Mouse (Mus musculus) embryo, embryonic 11.5 days (tissue): ENCODE data around the gene Prph2.

Source experiments
- DNase-seq: peaks from one replicate; pipeline ENCODE4 v3.0.0-alpha.2; 2012; ENCODE audit warnings: low read depth, low spot score

Prph2 gene

DNA sequence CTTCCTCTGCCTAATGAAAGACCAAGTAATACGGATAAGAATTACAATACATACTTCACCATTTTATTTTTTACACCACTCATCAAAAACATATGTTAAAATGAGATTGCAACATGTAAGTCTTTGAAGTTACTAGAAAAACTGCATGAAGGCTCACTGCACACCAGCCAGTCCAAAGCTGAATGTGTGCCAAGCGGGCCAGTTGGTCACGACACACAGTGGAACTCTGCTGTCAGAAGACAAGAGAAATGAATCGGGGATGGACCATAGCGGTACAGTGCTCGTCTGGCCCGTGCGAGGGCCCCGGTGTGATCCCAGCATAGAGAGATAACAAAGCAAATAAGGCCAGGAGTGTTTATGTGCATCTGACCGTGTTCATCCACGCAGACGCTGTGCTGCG is 52.9 kb downstream of the Prph2 start:
- DNase-seq, result no peak

DNA sequence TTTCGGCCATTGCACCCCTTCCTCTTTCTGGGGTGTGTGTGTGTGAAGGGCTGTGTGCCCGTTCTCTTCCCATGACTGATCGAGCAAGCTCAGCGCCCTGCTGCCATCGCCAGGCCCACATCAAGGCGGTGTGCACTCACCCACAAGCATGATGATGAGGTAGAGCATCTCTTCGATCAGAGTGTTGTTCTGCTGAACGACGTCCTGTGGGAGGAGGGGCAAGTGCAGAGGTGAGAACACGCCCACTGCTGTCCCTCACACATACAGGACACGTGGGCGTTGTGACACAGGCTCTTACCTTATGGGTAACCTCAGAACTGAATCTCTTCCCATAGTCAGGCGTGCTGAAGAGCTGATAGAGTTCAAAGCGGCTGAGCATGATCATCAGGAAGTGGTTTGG is 56.6 kb downstream of the Prph2 start:
- DNase-seq, result no peak

DNA sequence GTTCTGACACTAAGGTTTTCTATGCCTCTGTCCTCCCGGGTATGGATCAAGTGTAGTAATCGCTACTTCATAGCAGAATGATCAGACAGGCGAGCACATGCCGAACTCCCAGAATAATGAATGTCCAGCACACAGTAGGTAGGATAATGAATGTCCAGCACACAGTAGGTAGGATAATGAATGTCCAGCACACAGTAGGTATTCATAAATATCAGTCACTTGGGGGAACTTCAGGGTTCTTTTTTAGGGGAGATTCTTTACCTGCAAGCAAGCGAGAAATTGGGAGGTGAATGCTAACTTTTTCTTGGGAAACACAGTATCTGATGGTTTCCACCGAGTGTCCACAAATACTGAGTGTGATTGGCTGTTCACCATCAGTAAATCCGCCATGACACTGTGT is 62.3 kb downstream of the Prph2 start:
- no peak for DNase-seq
